Mouse (Mus musculus): ENCODE data around the gene Exoc6b. TPM values are rescaled to one million over a fixed set of nuclear protein-coding genes. Genes with fewer than 3 reads are reported as not detected.

Exoc6b gene
- polyA plus RNA-seq, 1 experiment from 2014 or later = 16.2 TPM

DNA sequence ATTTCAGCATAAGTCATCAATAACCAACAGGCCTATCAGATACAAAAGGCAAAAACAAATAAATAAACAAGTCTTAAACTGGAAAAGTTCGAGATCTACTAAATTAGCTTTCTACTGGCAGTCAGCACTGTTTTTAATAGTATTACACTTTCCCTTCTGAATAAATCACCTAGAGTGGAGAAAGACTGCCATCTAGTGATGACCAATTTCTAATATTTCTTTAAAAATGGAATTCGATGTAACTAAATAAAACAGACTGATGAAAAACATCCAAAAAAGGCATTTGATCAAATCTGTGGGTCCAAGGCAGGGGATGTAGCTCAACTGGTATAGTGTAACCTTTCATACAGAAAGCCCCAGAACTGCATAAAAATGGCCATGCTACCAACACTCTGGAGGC lies 52.3 kb downstream of the Exoc6b start:
- Histone ChIP-seq H3K27me3 (ENCODE audit: control insufficient read depth, insufficient read depth, low read length) (no peaks in the 10 kb centered on the region), H3K4me2 (ENCODE audit: low read depth, low read length) (no peak overlapping the region), H3K27ac (ENCODE audit: low read length) (no peak overlapping the region), H3K36me3 (ENCODE audit: control insufficient read depth, insufficient read depth) (no peaks in the 10 kb centered on the region), H3K4me1 (ENCODE audit: control insufficient read depth, insufficient read depth, low read length) (no peaks in the 10 kb centered on the region), H3K4me3 (ENCODE audit: low read length) (no peak overlapping the region), H3K9me3 (replicated peaks; ENCODE audit: control insufficient read depth, low read length) (no peaks in the 10 kb centered on the region), H3K9ac (ENCODE audit: low read length) (no peak overlapping the region)
- WGBS = 23% methylated on average over 2 of the region's 2 CpGs
- ATAC-seq (replicated peaks; ENCODE audit: extremely low read depth, insufficient read depth, low FRiP score) = no peak

GRCm38 (mm10) chr6:85013906-85014305 lies 55.4 kb downstream of the Exoc6b start:
- 65% methylated on average over 2 of the region's 2 CpGs for WGBS
- H3K27me3 ChIP-seq (ENCODE audit: control insufficient read depth, insufficient read depth, low read length) = no peaks in the 10 kb centered on the region
- H3K4me2 ChIP-seq (ENCODE audit: low read depth, low read length) = no peak overlapping the region
- no peaks in the 10 kb centered on the region for H3K4me1 ChIP-seq (ENCODE audit: control insufficient read depth, insufficient read depth, low read length)
- no peak overlapping the region for H3K27ac ChIP-seq (ENCODE audit: low read length)
- no peak overlapping the region for H3K4me3 ChIP-seq (ENCODE audit: low read length)
- no peak overlapping the region for H3K9ac ChIP-seq (ENCODE audit: low read length)
- no peak for ATAC-seq (replicated peaks; ENCODE audit: extremely low read depth, insufficient read depth, low FRiP score)
- H3K9me3 ChIP-seq (replicated peaks; ENCODE audit: control insufficient read depth, low read length) = no peaks in the 10 kb centered on the region
- 0 out of 2 replicates have a peak, but pooled peaks cover 2% of the 10 kb centered on the region for H3K36me3 ChIP-seq (ENCODE audit: control insufficient read depth, insufficient read depth)

GRCm38 (mm10) chr6:85010397-85010796 lies 58.9 kb downstream of the Exoc6b start:
- Histone ChIP-seq H3K36me3 (ENCODE audit: control insufficient read depth, insufficient read depth) (0 out of 2 replicates have a peak, but pooled peaks cover 2% of the 10 kb centered on the region), H3K4me1 (ENCODE audit: control insufficient read depth, insufficient read depth, low read length) (no peaks in the 10 kb centered on the region), H3K4me2 (ENCODE audit: low read depth, low read length) (no peak overlapping the region), H3K9ac (ENCODE audit: low read length) (no peak overlapping the region), H3K9me3 (replicated peaks; ENCODE audit: control insufficient read depth, low read length) (no peaks in the 10 kb centered on the region), H3K27ac (ENCODE audit: low read length) (no peak overlapping the region), H3K4me3 (ENCODE audit: low read length) (no peak overlapping the region), H3K27me3 (ENCODE audit: control insufficient read depth, insufficient read depth, low read length) (no peaks in the 10 kb centered on the region)
- 86% methylated on average over 2 of the region's 2 CpGs for WGBS
- ATAC-seq (replicated peaks; ENCODE audit: extremely low read depth, insufficient read depth, low FRiP score) = no peak

DNA sequence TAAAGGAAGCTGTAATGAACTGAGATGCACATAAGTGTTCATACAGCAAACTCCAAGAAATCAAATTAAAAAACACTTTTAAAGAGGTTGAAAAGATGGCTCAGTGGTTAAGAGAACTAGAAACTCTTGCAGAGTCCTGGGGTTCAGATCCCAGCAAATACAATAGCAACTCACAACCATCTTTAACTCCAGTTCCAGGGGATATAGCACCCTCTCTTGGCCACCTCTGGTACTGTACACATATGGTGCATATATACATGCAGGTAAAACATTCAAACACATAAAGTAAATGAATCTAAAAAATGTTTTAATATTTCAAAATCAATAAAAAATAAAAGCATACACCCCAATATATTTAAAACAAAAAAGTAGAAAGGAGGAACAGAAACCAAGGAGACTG lies 73.9 kb downstream of the Exoc6b start:
- Histone ChIP-seq H3K9ac (ENCODE audit: low read length) (no peak overlapping the region), H3K4me1 (ENCODE audit: control insufficient read depth, insufficient read depth, low read length) (no peaks in the 10 kb centered on the region), H3K27me3 (ENCODE audit: control insufficient read depth, insufficient read depth, low read length) (no peaks in the 10 kb centered on the region), H3K36me3 (ENCODE audit: control insufficient read depth, insufficient read depth) (no peaks in the 10 kb centered on the region), H3K9me3 (replicated peaks; ENCODE audit: control insufficient read depth, low read length) (no peaks in the 10 kb centered on the region; the same call in 1 of the 2 replicates), H3K4me2 (ENCODE audit: low read depth, low read length) (no peak overlapping the region), H3K27ac (ENCODE audit: low read length) (no peak overlapping the region), H3K4me3 (ENCODE audit: low read length) (no peak overlapping the region)
- no peak for ATAC-seq (replicated peaks; ENCODE audit: extremely low read depth, insufficient read depth, low FRiP score)

- H3K27ac ChIP-seq (ENCODE audit: low read length) = peak overlapping the region; percentile 66
- no peaks in the 10 kb centered on the region for H3K27me3 ChIP-seq (ENCODE audit: control insufficient read depth, insufficient read depth, low read length)
- peak; percentile 91 for ATAC-seq (replicated peaks; ENCODE audit: extremely low read depth, insufficient read depth, low FRiP score)
- no peak overlapping the region; the same call in 1 of the 2 replicates for H3K9ac ChIP-seq (ENCODE audit: low read length)
- peak overlapping the region; percentile 37 for H3K4me2 ChIP-seq (ENCODE audit: low read depth, low read length)
- WGBS = 21% methylated on average over 3 of the region's 3 CpGs
- H3K36me3 ChIP-seq (ENCODE audit: control insufficient read depth, insufficient read depth) = peaks cover 3% of the 10 kb centered on the region; the same call in 1 of the 2 replicates
- H3K9me3 ChIP-seq (replicated peaks; ENCODE audit: control insufficient read depth, low read length) = no peaks in the 10 kb centered on the region
- H3K4me3 ChIP-seq (ENCODE audit: low read length) = no peak overlapping the region
- peaks cover 17% of the 10 kb centered on the region for H3K4me1 ChIP-seq (ENCODE audit: control insufficient read depth, insufficient read depth, low read length)
Observed at GRCm38 (mm10) chr6:84976563-84976971, 92.7 kb downstream of the Exoc6b start.

GRCm38 (mm10) chr6:84968531-84968930 lies 100.8 kb downstream of the Exoc6b start:
- no peaks in the 10 kb centered on the region for H3K36me3 ChIP-seq (ENCODE audit: control insufficient read depth, insufficient read depth)
- no peak overlapping the region for H3K4me3 ChIP-seq (ENCODE audit: low read length)
- H3K9me3 ChIP-seq (replicated peaks; ENCODE audit: control insufficient read depth, low read length) = no peaks in the 10 kb centered on the region
- no peaks in the 10 kb centered on the region for H3K27me3 ChIP-seq (ENCODE audit: control insufficient read depth, insufficient read depth, low read length)
- no peak overlapping the region for H3K4me2 ChIP-seq (ENCODE audit: low read depth, low read length)
- no peak for ATAC-seq (replicated peaks; ENCODE audit: extremely low read depth, insufficient read depth, low FRiP score)
- H3K9ac ChIP-seq (ENCODE audit: low read length) = no peak overlapping the region
- WGBS = 71% methylated on average over 1 of the region's 1 CpGs
- no peaks in the 10 kb centered on the region for H3K4me1 ChIP-seq (ENCODE audit: control insufficient read depth, insufficient read depth, low read length)
- H3K27ac ChIP-seq (ENCODE audit: low read length) = no peak overlapping the region

DNA sequence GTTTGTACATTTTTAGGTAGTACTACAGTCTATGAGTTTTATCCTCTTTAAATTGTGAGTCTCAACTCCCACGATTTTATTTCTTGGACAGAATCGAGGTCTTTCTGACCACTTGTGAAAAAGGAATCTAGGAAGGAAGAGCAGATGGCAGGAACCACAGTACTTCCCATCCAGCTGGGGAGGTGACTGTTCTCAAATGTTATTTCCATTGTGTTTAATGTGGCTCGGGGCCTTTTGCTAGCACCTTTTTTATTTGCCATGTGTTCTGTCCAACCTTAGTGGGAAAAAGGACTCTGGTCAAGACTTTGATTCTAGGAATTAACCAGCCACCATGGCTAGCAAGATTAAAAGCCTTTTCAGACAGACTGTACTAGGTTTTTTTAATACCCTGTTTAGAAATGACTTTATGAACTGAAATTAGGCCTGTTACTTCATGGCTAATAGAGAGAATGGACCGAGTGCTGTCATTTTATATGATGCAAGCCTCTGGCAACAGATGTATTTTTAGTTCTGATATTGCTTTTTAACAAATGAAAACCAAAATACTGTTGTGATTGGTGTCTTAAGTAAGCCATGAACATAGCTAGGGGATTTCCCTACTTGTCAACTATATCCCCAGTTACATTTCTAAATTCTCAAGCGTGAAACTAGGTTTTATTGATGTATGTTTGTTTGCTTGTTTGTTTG lies 104.4 kb downstream of the Exoc6b start:
- Histone ChIP-seq H3K9me3 (replicated peaks; ENCODE audit: control insufficient read depth, low read length) (no peaks in the 10 kb centered on the region), H3K4me1 (ENCODE audit: control insufficient read depth, insufficient read depth, low read length) (0 out of 2 replicates have a peak, but pooled peaks cover 4% of the 10 kb centered on the region), H3K27ac (ENCODE audit: low read length) (no peak overlapping the region), H3K4me2 (ENCODE audit: low read depth, low read length) (no peak overlapping the region), H3K4me3 (ENCODE audit: low read length) (no peak overlapping the region), H3K36me3 (ENCODE audit: control insufficient read depth, insufficient read depth) (no peaks in the 10 kb centered on the region), H3K27me3 (ENCODE audit: control insufficient read depth, insufficient read depth, low read length) (no peaks in the 10 kb centered on the region), H3K9ac (ENCODE audit: low read length) (no peak overlapping the region)
- WGBS = 72% methylated on average over 5 of the region's 5 CpGs
- no peak for ATAC-seq (replicated peaks; ENCODE audit: extremely low read depth, insufficient read depth, low FRiP score)

DNA sequence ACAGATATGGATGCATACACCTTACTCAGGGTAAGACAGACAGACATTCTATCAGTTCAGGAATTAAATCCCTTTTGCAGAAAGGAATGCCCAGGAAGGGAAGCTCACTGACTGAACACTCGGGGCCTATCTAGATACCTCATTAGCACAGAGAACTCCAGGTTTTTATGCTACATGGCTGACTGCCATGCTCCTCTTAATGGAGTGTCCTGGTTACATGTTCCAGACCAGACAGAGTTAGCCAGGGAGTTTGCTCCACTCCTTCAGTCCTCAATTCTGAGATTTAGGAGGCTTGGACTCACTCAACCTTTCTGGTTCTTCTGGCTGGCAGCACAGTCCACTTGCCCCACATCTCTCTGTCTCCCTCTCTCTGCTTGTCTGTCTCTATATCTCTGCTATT lies 106.3 kb downstream of the Exoc6b start:
- no peak for ATAC-seq (replicated peaks; ENCODE audit: extremely low read depth, insufficient read depth, low FRiP score)
- Histone ChIP-seq H3K9ac (ENCODE audit: low read length) (no peak overlapping the region), H3K4me3 (ENCODE audit: low read length) (no peak overlapping the region), H3K27me3 (ENCODE audit: control insufficient read depth, insufficient read depth, low read length) (no peaks in the 10 kb centered on the region), H3K27ac (ENCODE audit: low read length) (no peak overlapping the region), H3K4me1 (ENCODE audit: control insufficient read depth, insufficient read depth, low read length) (0 out of 2 replicates have a peak, but pooled peaks cover 4% of the 10 kb centered on the region), H3K36me3 (ENCODE audit: control insufficient read depth, insufficient read depth) (no peaks in the 10 kb centered on the region), H3K4me2 (ENCODE audit: low read depth, low read length) (no peak overlapping the region), H3K9me3 (replicated peaks; ENCODE audit: control insufficient read depth, low read length) (no peaks in the 10 kb centered on the region)
- whole genome bisulfite sequencing = 32% methylated on average over 1 of the region's 1 CpGs

DNA sequence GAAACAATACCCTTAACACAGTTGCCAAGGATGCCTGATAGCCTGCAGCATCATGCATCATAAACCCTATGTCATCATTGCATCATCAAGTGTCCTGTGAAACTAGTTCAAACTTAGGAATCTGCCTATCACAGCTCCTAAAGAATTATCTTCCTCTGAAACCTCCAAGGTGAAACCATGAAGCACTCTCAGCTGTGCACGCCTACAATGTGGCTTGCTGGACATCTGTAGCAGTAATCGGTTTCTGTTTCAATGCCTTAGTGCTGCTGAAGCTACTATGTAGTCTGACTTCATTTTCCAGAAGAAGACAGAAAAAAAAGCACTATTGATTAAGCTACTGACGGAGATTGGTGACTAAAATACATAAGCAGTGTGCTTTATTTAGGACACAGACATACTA lies 107.5 kb downstream of the Exoc6b start:
- Histone ChIP-seq H3K4me2 (ENCODE audit: low read depth, low read length) (no peak overlapping the region), H3K9me3 (replicated peaks; ENCODE audit: control insufficient read depth, low read length) (no peaks in the 10 kb centered on the region), H3K4me1 (ENCODE audit: control insufficient read depth, insufficient read depth, low read length) (0 out of 2 replicates have a peak, but pooled peaks cover 4% of the 10 kb centered on the region), H3K9ac (ENCODE audit: low read length) (no peak overlapping the region), H3K27me3 (ENCODE audit: control insufficient read depth, insufficient read depth, low read length) (no peaks in the 10 kb centered on the region), H3K4me3 (ENCODE audit: low read length) (no peak overlapping the region), H3K27ac (ENCODE audit: low read length) (no peak overlapping the region), H3K36me3 (ENCODE audit: control insufficient read depth, insufficient read depth) (no peaks in the 10 kb centered on the region)
- 88% methylated on average over 3 of the region's 3 CpGs for WGBS
- ATAC-seq (replicated peaks; ENCODE audit: extremely low read depth, insufficient read depth, low FRiP score) = no peak

All from heart, embryonic 16.5 days (tissue).